In genomic region chr3:127837154-127837865, GRCm38 (mm10) we compare ENCODE assay signal across 8 mouse cellular contexts. TPM values are rescaled to one million over a fixed set of nuclear protein-coding genes. Genes with fewer than 3 reads are reported as not detected.
A peak's percentile ranks its signal among the peaks of the same experiment; 100 is the strongest.
DNase-seq lines count a peak whose midpoint lies in the region; ATAC-seq and TF ChIP-seq lines count a peak whose summit lies in the region.

TSS of gene Ap1ar (minus strand) at chr3:127837523.

- dilution Hi-C loops in CH12.LX (cut with MboI; ENCODE audit: extremely low pct_ligation_motif_present, extremely low pct_unique_long_range_greater_than_20kb, low sequenced_read_pairs): no loop called here

- H3K27ac ChIP-seq in CH12.LX (ENCODE audit: insufficient read depth, low read depth): peak within 1 kb of the TSS; percentile 55
- H3K27ac ChIP-seq in forebrain, embryonic 12.5 days: peak within 1 kb of the TSS; percentile 94
- peak within 1 kb of the TSS; percentile 93 for H3K27ac ChIP-seq in heart, postnatal 0 days (ENCODE audit: low read depth)
- H3K27ac ChIP-seq in liver, embryonic 16.5 days (ENCODE audit: low read length): peak within 1 kb of the TSS; percentile 98
- H3K27ac ChIP-seq in neural tube, embryonic 13.5 days (replicated peaks): peak within 1 kb of the TSS; percentile 95
- peak within 1 kb of the TSS; percentile 26 for H3K27ac ChIP-seq in testis, adult 2 months (ENCODE audit: control insufficient read depth, insufficient read depth, low read depth, low read length)

- peak; percentile 88 for TF ChIP-seq POLR2A in CH12.LX (IDR thresholded peaks at IDR 0.05; ENCODE audit: low read depth, low read length)
- peak; percentile 59; the same call in 1 of the 2 replicates for TF ChIP-seq POLR2A in testis, adult 2 months (IDR thresholded peaks at IDR 0.05; ENCODE audit: control insufficient read depth, low read depth, low read length)

- in situ Hi-C loops in CH12.LX (cut with MboI; ENCODE audit: low pct_ligation_motif_present, low pct_unique_long_range_greater_than_20kb, low sequenced_read_pairs): no loop called here

- H3K36me3 ChIP-seq in CH12.LX (replicated peaks in 1 of 2; ENCODE audit: control insufficient read depth in 1 of 2, insufficient read depth in 1 of 2, low read length in 1 of 2): peaks cover 0 to 33% of the 10 kb centered on the region in 2 experiments
- H3K36me3 ChIP-seq in forebrain, embryonic 12.5 days (replicated peaks): no peaks in the 10 kb centered on the region
- no peaks in the 10 kb centered on the region for H3K36me3 ChIP-seq in heart, postnatal 0 days (replicated peaks; ENCODE audit: control insufficient read depth, insufficient read depth, low read length)
- no peaks in the 10 kb centered on the region for H3K36me3 ChIP-seq in liver, embryonic 16.5 days (ENCODE audit: control insufficient read depth, insufficient read depth)
- H3K36me3 ChIP-seq in neural tube, embryonic 13.5 days: no peaks in the 10 kb centered on the region
- no peaks in the 10 kb centered on the region for H3K36me3 ChIP-seq in testis, adult 2 months (ENCODE audit: control insufficient read depth, insufficient read depth, low read length)

- H3K9me3 ChIP-seq in CH12.LX (replicated peaks; ENCODE audit: low read length): no peaks in the 10 kb centered on the region
- H3K9me3 ChIP-seq in forebrain, embryonic 12.5 days: no peaks in the 10 kb centered on the region
- H3K9me3 ChIP-seq in heart, postnatal 0 days (replicated peaks; ENCODE audit: control insufficient read depth, low read length): no peaks in the 10 kb centered on the region
- no peaks in the 10 kb centered on the region for H3K9me3 ChIP-seq in liver, embryonic 16.5 days (replicated peaks; ENCODE audit: control insufficient read depth, low read length)
- no peaks in the 10 kb centered on the region for H3K9me3 ChIP-seq in neural tube, embryonic 13.5 days

- peak within 1 kb of the TSS; percentile 91 for H3K9ac ChIP-seq in CH12.LX (ENCODE audit: insufficient read depth, low read depth)
- H3K9ac ChIP-seq in forebrain, embryonic 12.5 days: peak within 1 kb of the TSS; percentile 97
- peak within 1 kb of the TSS; percentile 77 for H3K9ac ChIP-seq in heart, postnatal 0 days (replicated peaks; ENCODE audit: low read depth, low read length)
- peak within 1 kb of the TSS; percentile 87 for H3K9ac ChIP-seq in liver, embryonic 16.5 days (ENCODE audit: low read depth, low read length)
- H3K9ac ChIP-seq in neural tube, embryonic 13.5 days: peak within 1 kb of the TSS; percentile 97

- no peak for TF ChIP-seq EP300 in CH12.LX (IDR thresholded peaks at IDR 0.05; ENCODE audit: low read length)
- peak; percentile 64; the same call in 1 of the 2 replicates for TF ChIP-seq EP300 in heart, postnatal 0 days (IDR thresholded peaks at IDR 0.05; ENCODE audit: low read depth)

- peaks cover 4 to 25% of the 10 kb centered on the region in 2 experiments; a peak in 2 of 4 replicates for H3K4me1 ChIP-seq in CH12.LX (ENCODE audit: control insufficient read depth in 1 of 2, insufficient read depth in 2 of 2)
- peaks cover 29% of the 10 kb centered on the region for H3K4me1 ChIP-seq in forebrain, embryonic 12.5 days
- H3K4me1 ChIP-seq in heart, postnatal 0 days (ENCODE audit: control insufficient read depth, insufficient read depth): 0 out of 2 replicates have a peak, but pooled peaks cover 9% of the 10 kb centered on the region
- peaks cover 23% of the 10 kb centered on the region for H3K4me1 ChIP-seq in liver, embryonic 16.5 days (ENCODE audit: control insufficient read depth, low read depth, low read length)
- peaks cover 31% of the 10 kb centered on the region for H3K4me1 ChIP-seq in neural tube, embryonic 13.5 days (replicated peaks)
- no peaks in the 10 kb centered on the region for H3K4me1 ChIP-seq in testis, adult 2 months (ENCODE audit: control insufficient read depth, insufficient read depth, low read length)

- peak within 1 kb of the TSS; percentile 94 for H3K4me2 ChIP-seq in CH12.LX (ENCODE audit: insufficient read depth, low read depth, poor library complexity, severe bottlenecking)
- H3K4me2 ChIP-seq in forebrain, embryonic 12.5 days: peak within 1 kb of the TSS; percentile 80
- peak within 1 kb of the TSS; percentile 94 for H3K4me2 ChIP-seq in heart, postnatal 0 days (ENCODE audit: low read depth, low read length)
- H3K4me2 ChIP-seq in liver, embryonic 16.5 days (ENCODE audit: low read depth, low read length): peak within 1 kb of the TSS; percentile 84
- peak within 1 kb of the TSS; percentile 86 for H3K4me2 ChIP-seq in neural tube, embryonic 13.5 days

- ATAC-seq in forebrain, embryonic 12.5 days (ENCODE audit: low FRiP score): peak; percentile 97
- peak; percentile 98 for ATAC-seq in heart, postnatal 0 days (ENCODE audit: insufficient read depth, low read depth)
- ATAC-seq in liver, embryonic 16.5 days (ENCODE audit: low read depth): peak; percentile 94
- peak; percentile 96 for ATAC-seq in neural tube, embryonic 13.5 days (ENCODE audit: low read depth)

- H3K79me2 ChIP-seq in CH12.LX (replicated peaks; ENCODE audit: control insufficient read depth, extremely low read depth, insufficient read depth, poor library complexity, severe bottlenecking): peaks cover 20% of the 10 kb centered on the region

- peak in 1 of 2 experiments; percentile 73; a peak in 2 of 4 replicates for TF ChIP-seq CTCF in CH12.LX (conservative IDR thresholded peaks at IDR 0.05 in 1 of 2, IDR thresholded peaks at IDR 0.05 in 1 of 2; ENCODE audit: low read depth in 2 of 2, low read length in 2 of 2)
- TF ChIP-seq CTCF in heart, postnatal 0 days (IDR thresholded peaks at IDR 0.05; ENCODE audit: low read depth): peak; percentile 65
- TF ChIP-seq CTCF in testis, adult 2 months (IDR thresholded peaks at IDR 0.05; ENCODE audit: control insufficient read depth, insufficient read depth, insufficient replicate concordance, low read depth, low read length): peak; percentile 19; the same call in 1 of the 2 replicates

- H3K4me3 ChIP-seq in CH12.LX (replicated peaks in 1 of 3; ENCODE audit: low read depth in 2 of 3, low read length in 2 of 3, poor library complexity in 1 of 3): peak within 1 kb of the TSS; percentile 84 to 96 (median 93)
- peak within 1 kb of the TSS; percentile 95 for H3K4me3 ChIP-seq in forebrain, embryonic 12.5 days (replicated peaks)
- H3K4me3 ChIP-seq in heart, postnatal 0 days (ENCODE audit: low read depth, low read length): peak within 1 kb of the TSS; percentile 93
- peak within 1 kb of the TSS; percentile 87 for H3K4me3 ChIP-seq in liver, embryonic 16.5 days (ENCODE audit: low read depth, low read length)
- H3K4me3 ChIP-seq in neural tube, embryonic 13.5 days: peak within 1 kb of the TSS; percentile 93
- peak within 1 kb of the TSS; percentile 81 for H3K4me3 ChIP-seq in testis, adult 2 months (ENCODE audit: control insufficient read depth, low read depth, low read length)

- under 1% methylated on average over 79 of the region's 89 CpGs for WGBS in forebrain, embryonic 12.5 days
- WGBS in heart, postnatal 0 days: 0% methylated on average over 76 of the region's 89 CpGs
- WGBS in liver, embryonic 16.5 days (ENCODE audit: insufficient replicate concordance): under 1% methylated on average over 57 of the region's 89 CpGs
- under 1% methylated on average over 87 of the region's 89 CpGs for WGBS in neural tube, embryonic 13.5 days

- H3K27me3 ChIP-seq in CH12.LX (replicated peaks): no peaks in the 10 kb centered on the region
- no peaks in the 10 kb centered on the region for H3K27me3 ChIP-seq in forebrain, embryonic 12.5 days
- H3K27me3 ChIP-seq in heart, postnatal 0 days (ENCODE audit: control insufficient read depth, insufficient read depth, low read length): 0 out of 2 replicates have a peak, but pooled peaks cover 5% of the 10 kb centered on the region
- no peaks in the 10 kb centered on the region for H3K27me3 ChIP-seq in liver, embryonic 16.5 days (ENCODE audit: control insufficient read depth, insufficient read depth, low read depth, low read length)
- no peaks in the 10 kb centered on the region; the same call in 1 of the 2 replicates for H3K27me3 ChIP-seq in neural tube, embryonic 13.5 days
- no peaks in the 10 kb centered on the region for H3K27me3 ChIP-seq in testis, adult 2 months (ENCODE audit: control insufficient read depth, insufficient read depth, low read length)

- DNase-seq in CH12.LX (ENCODE audit: extremely low read depth): peak; percentile 94
- peak; percentile 92 for DNase-seq in c-Kit-positive CD71-positive TER-119-negative erythroid progenitor cells, embryonic 14.5 days (ENCODE audit: low read depth)
- DNase-seq in heart, postnatal 0 days (ENCODE audit: low spot score): peak; percentile 97
- DNase-seq in kidney, postnatal 4 days: peak; percentile 96 to 98

- peak; percentile 13 for TF ChIP-seq RAD21 in CH12.LX (IDR thresholded peaks at IDR 0.05; ENCODE audit: low read depth, low read length)

TF ChIP-seq in CH12.LX, 34 proteins besides CTCF, POLR2A, EP300 and RAD21 (continues in another document):
- TF ChIP-seq JUND (conservative IDR thresholded peaks at IDR 0.05; ENCODE audit: low read depth, low read length) (no peak), NRF1 (IDR thresholded peaks at IDR 0.05; ENCODE audit: low read depth, low read length) (peak; percentile 89), POLR2AphosphoS2 (IDR thresholded peaks at IDR 0.05; ENCODE audit: low read depth, low read length) (no peak), HCFC1 (IDR thresholded peaks at IDR 0.05; ENCODE audit: low read depth, low read length) (peak; percentile 81), MEF2A (IDR thresholded peaks at IDR 0.05; ENCODE audit: borderline replicate concordance, low read depth, low read length) (peak; percentile 56; the same call in 1 of the 2 replicates), MAX (IDR thresholded peaks at IDR 0.05; ENCODE audit: low read length) (peak; percentile 74), ZMIZ1 (IDR thresholded peaks at IDR 0.05; ENCODE audit: low read depth, low read length) (peak; percentile 54; the same call in 1 of the 2 replicates), MXI1 (IDR thresholded peaks at IDR 0.05; ENCODE audit: low read depth, low read length) (peak; percentile 45; the same call in 1 of the 2 replicates), BHLHE40 (IDR thresholded peaks at IDR 0.05; ENCODE audit: low read depth, low read length) (peak; percentile 46; the same call in 1 of the 2 replicates), ELF1 (IDR thresholded peaks at IDR 0.05; ENCODE audit: low read depth, low read length) (peak; percentile 85), SMC3 (IDR thresholded peaks at IDR 0.05; ENCODE audit: low read depth, low read length) (peak; percentile 31)

RNA-seq across cellular contexts. Expression of gene Ap1ar, which starts in this region (rescaled TPM):
- total RNA-seq in CH12.LX (2012; rRNA removed) (45.7 and 45.8 TPM in 2 replicates), CH12.LX (2014; rRNA removed) (51.2 and 55.4 TPM in 2 replicates)
- polyA plus RNA-seq in CH12.LX (2012; ENCODE audit: insufficient read length, low read depth): 62.6 and 64.4 TPM in 2 replicates
- polyA plus RNA-seq in forebrain, embryonic 12.5 days (2016; fragmentation: Nextera tagmentation; extraction: Ambion mirVana): 74.2 and 80.9 TPM in 2 replicates
- 18.2 and 94.3 TPM in 2 replicates for total RNA-seq in heart, postnatal 0 days (2014; rRNA removed; ENCODE audit: low replicate concordance)
- 16.4 and 18.0 TPM in 2 replicates for polyA plus RNA-seq in heart, postnatal 0 days (2015; fragmentation: Nextera tagmentation; extraction: Ambion mirVana)
- 13.1 and 15.4 TPM in 2 replicates for polyA plus RNA-seq in liver, embryonic 16.5 days (2015; fragmentation: Nextera tagmentation; extraction: Ambion mirVana)
- polyA plus RNA-seq in neural tube, embryonic 13.5 days (2015; fragmentation: Nextera tagmentation; extraction: Ambion mirVana): 82.7 and 93.6 TPM in 2 replicates
- polyA plus RNA-seq in testis, adult 2 months (2012; rRNA removed): 13.5 and 21.5 TPM in 2 replicates

Comparison
In these comparisons a context has a peak if more than half of its experiments do, and no peak if none do; other contexts are left out.
1. Peak in every context shown above with its lines: DNase-seq, ATAC-seq, H3K4me3 ChIP-seq and H3K27ac ChIP-seq.
2. H3K27ac ChIP-seq: peak in every context shown above with its lines; median percentile 98 in liver, embryonic 16.5 days; 95 in neural tube, embryonic 13.5 days; 94 in forebrain, embryonic 12.5 days; 93 in heart, postnatal 0 days; 55 in CH12.LX; 26 in testis, adult 2 months.